Mouse (Mus musculus): Measurements from ENCODE around the gene Fgd1. TPM values are rescaled to one million over a fixed set of nuclear protein-coding genes. Genes with fewer than 3 reads are reported as not detected.
A peak's percentile ranks its signal among the peaks of the same experiment; 100 is the strongest.

Gene Fgd1
- polyA plus RNA-seq, 2 experiments: 1.6 to 3.5 TPM

GRCm38 (mm10) chrX:151049661-151050215 is 3.8 kb downstream of the Fgd1 start:
- no peak overlapping the region for H3K9ac ChIP-seq (replicated peaks)
- ATAC-seq (ENCODE audit: insufficient read depth) (peak; percentile 37), DNase-seq (ENCODE audit: low read depth in 3 of 3, low spot score in 3 of 3) (no peak)
- no peaks in the 10 kb centered on the region for H3K9me3 ChIP-seq (ENCODE audit: control insufficient read depth, low read length)
- H3K27ac ChIP-seq: no peak overlapping the region
- H3K4me3 ChIP-seq (ENCODE audit: insufficient read depth in 1 of 2, low read depth in 2 of 2, low read length in 2 of 2): no peak overlapping the region
- H3K4me2 ChIP-seq (ENCODE audit: low read depth): no peak overlapping the region
- TF ChIP-seq CTCF (IDR thresholded peaks at IDR 0.05; ENCODE audit: low read depth) (no peak), EP300 (IDR thresholded peaks at IDR 0.05; ENCODE audit: low read depth) (no peak)
- no peaks in the 10 kb centered on the region for H3K36me3 ChIP-seq (replicated peaks; ENCODE audit: control insufficient read depth, insufficient read depth, low read depth)
- 48% methylated on average over 8 of the region's 8 CpGs for WGBS (ENCODE audit: insufficient replicate concordance)
- peaks cover 22% of the 10 kb centered on the region for H3K27me3 ChIP-seq (ENCODE audit: control insufficient read depth, insufficient read depth, low read length)
- no peaks in the 10 kb centered on the region for H3K4me1 ChIP-seq (replicated peaks; ENCODE audit: control insufficient read depth in 2 of 2, insufficient read depth in 2 of 2, low read length in 1 of 2)

GRCm38 (mm10) chrX:151050337-151050736 is 4.4 kb downstream of the Fgd1 start:
- H3K9ac ChIP-seq (replicated peaks): no peak overlapping the region
- ATAC-seq (ENCODE audit: insufficient read depth): no peak
- no peaks in the 10 kb centered on the region for H3K9me3 ChIP-seq (ENCODE audit: control insufficient read depth, low read length)
- TF ChIP-seq EP300 (IDR thresholded peaks at IDR 0.05; ENCODE audit: low read depth) (no peak), CTCF (IDR thresholded peaks at IDR 0.05; ENCODE audit: low read depth) (no peak)
- peaks cover 22% of the 10 kb centered on the region for H3K27me3 ChIP-seq (ENCODE audit: control insufficient read depth, insufficient read depth, low read length)
- H3K4me3 ChIP-seq (ENCODE audit: insufficient read depth in 1 of 2, low read depth in 2 of 2, low read length in 2 of 2): no peak overlapping the region
- no peak overlapping the region for H3K27ac ChIP-seq
- WGBS (ENCODE audit: insufficient replicate concordance): 63% methylated on average over 7 of the region's 7 CpGs
- H3K4me1 ChIP-seq (replicated peaks; ENCODE audit: control insufficient read depth in 2 of 2, insufficient read depth in 2 of 2, low read length in 1 of 2): no peaks in the 10 kb centered on the region
- no peak overlapping the region for H3K4me2 ChIP-seq (ENCODE audit: low read depth)
- no peak for DNase-seq (ENCODE audit: low read depth in 3 of 3, low spot score in 3 of 3)
- H3K36me3 ChIP-seq (replicated peaks; ENCODE audit: control insufficient read depth, insufficient read depth, low read depth): no peaks in the 10 kb centered on the region

- DNase-seq (ENCODE audit: low read depth in 3 of 3, low spot score in 3 of 3): no peak
- 78% methylated on average over 3 of the region's 6 CpGs for WGBS (ENCODE audit: insufficient replicate concordance)
Measured at GRCm38 (mm10) chrX:151054489-151054888, 8.5 kb downstream of the Fgd1 start.

GRCm38 (mm10) chrX:151055559-151055958 is 9.6 kb downstream of the Fgd1 start:
- Histone ChIP-seq H3K27me3 (ENCODE audit: control insufficient read depth, insufficient read depth, low read length) (no peaks in the 10 kb centered on the region), H3K4me3 (ENCODE audit: insufficient read depth in 1 of 2, low read depth in 2 of 2, low read length in 2 of 2) (no peak overlapping the region), H3K27ac (no peak overlapping the region), H3K9ac (replicated peaks) (no peak overlapping the region), H3K36me3 (replicated peaks; ENCODE audit: control insufficient read depth, insufficient read depth, low read depth) (no peaks in the 10 kb centered on the region), H3K4me2 (ENCODE audit: low read depth) (no peak overlapping the region), H3K4me1 (replicated peaks; ENCODE audit: control insufficient read depth in 2 of 2, insufficient read depth in 2 of 2, low read length in 1 of 2) (no peaks in the 10 kb centered on the region), H3K9me3 (ENCODE audit: control insufficient read depth, low read length) (no peaks in the 10 kb centered on the region)
- 27% methylated on average over 1 of the region's 1 CpGs for WGBS (ENCODE audit: insufficient replicate concordance)
- ATAC-seq (ENCODE audit: insufficient read depth) (0 out of 2 replicates have a peak, but pooled peaks have one; percentile 28), DNase-seq (ENCODE audit: low read depth in 3 of 3, low spot score in 3 of 3) (no peak)
- TF ChIP-seq EP300 (IDR thresholded peaks at IDR 0.05; ENCODE audit: low read depth) (no peak), CTCF (IDR thresholded peaks at IDR 0.05; ENCODE audit: low read depth) (no peak)

More at GRCm38 (mm10) chrX:151054489-151054888, 8.5 kb downstream of the Fgd1 start:
- no peaks in the 10 kb centered on the region for H3K27me3 ChIP-seq (ENCODE audit: control insufficient read depth, insufficient read depth, low read length)
- H3K4me2 ChIP-seq (ENCODE audit: low read depth): no peak overlapping the region
- no peak overlapping the region for H3K27ac ChIP-seq
- H3K4me1 ChIP-seq (replicated peaks; ENCODE audit: control insufficient read depth in 2 of 2, insufficient read depth in 2 of 2, low read length in 1 of 2): no peaks in the 10 kb centered on the region
- H3K9ac ChIP-seq (replicated peaks): no peak overlapping the region
- no peaks in the 10 kb centered on the region for H3K36me3 ChIP-seq (replicated peaks; ENCODE audit: control insufficient read depth, insufficient read depth, low read depth)
- no peaks in the 10 kb centered on the region for H3K9me3 ChIP-seq (ENCODE audit: control insufficient read depth, low read length)
- no peak for ATAC-seq (ENCODE audit: insufficient read depth)
- no peak overlapping the region for H3K4me3 ChIP-seq (ENCODE audit: insufficient read depth in 1 of 2, low read depth in 2 of 2, low read length in 2 of 2)
- no peak for TF ChIP-seq EP300 (IDR thresholded peaks at IDR 0.05; ENCODE audit: low read depth)
- no peak for TF ChIP-seq CTCF (IDR thresholded peaks at IDR 0.05; ENCODE audit: low read depth)

GRCm38 (mm10) chrX:151059346-151059745 is 13.4 kb downstream of the Fgd1 start:
- 46% methylated on average over 1 of the region's 1 CpGs for WGBS (ENCODE audit: insufficient replicate concordance)
- no peak for DNase-seq (ENCODE audit: low read depth in 3 of 3, low spot score in 3 of 3)

More at GRCm38 (mm10) chrX:151059346-151059745, 13.4 kb downstream of the Fgd1 start:
- H3K4me2 ChIP-seq (ENCODE audit: low read depth): no peak overlapping the region
- no peaks in the 10 kb centered on the region for H3K27me3 ChIP-seq (ENCODE audit: control insufficient read depth, insufficient read depth, low read length)
- H3K27ac ChIP-seq: no peak overlapping the region
- no peak overlapping the region for H3K9ac ChIP-seq (replicated peaks)
- no peaks in the 10 kb centered on the region for H3K36me3 ChIP-seq (replicated peaks; ENCODE audit: control insufficient read depth, insufficient read depth, low read depth)
- no peak overlapping the region for H3K4me3 ChIP-seq (ENCODE audit: insufficient read depth in 1 of 2, low read depth in 2 of 2, low read length in 2 of 2)
- TF ChIP-seq CTCF (IDR thresholded peaks at IDR 0.05; ENCODE audit: low read depth): no peak
- TF ChIP-seq EP300 (IDR thresholded peaks at IDR 0.05; ENCODE audit: low read depth): no peak
- ATAC-seq (ENCODE audit: insufficient read depth): no peak
- H3K9me3 ChIP-seq (ENCODE audit: control insufficient read depth, low read length): no peaks in the 10 kb centered on the region
- H3K4me1 ChIP-seq (replicated peaks; ENCODE audit: control insufficient read depth in 2 of 2, insufficient read depth in 2 of 2, low read length in 1 of 2): no peaks in the 10 kb centered on the region; a peak in 1 of 4 replicates
